Mouse (Mus musculus) heart, postnatal 10 days (tissue): ENCODE data around the gene Hbq1b. TPM values are rescaled to one million over a fixed set of nuclear protein-coding genes. Genes with fewer than 3 reads are reported as not detected.
"Not testable (repeated sequence)": the region's sequence is repeated elsewhere in the genome, so short reads cannot be mapped to it uniquely, and the experiment has no call there.

Experiments used
- DNase-seq, 2 experiments: peaks; one replicate each; pipeline ENCODE4 v3.0.0; 2021
- intact Hi-C: fragments of 180-260 bp; cut with DNase I; formaldehyde crosslinking; loops from one replicate; pipeline ENCODE4 v1.15.1; 2025
- total RNA-seq, 2 experiments: library from RNA; stranded (reverse); gene quantifications; 2 replicates each; pipeline ENCODE4 v1.2.3; 2021

Hbq1b gene
- total RNA-seq, 2 experiments from 2014 or later, result 1.0 TPM; not detected in 1

- DNase-seq, result no peak
- intact Hi-C loops, result no loop called here
Measured at GRCm38 (mm10) chr11:32266776-32267175, 20.0 kb upstream of the Hbq1b start.

- DNase-seq, result peak; percentile 97 to 98
- intact Hi-C loops, result no loop called here
Measured at GRCm38 (mm10) chr11:32267188-32267884, 19.4 kb upstream of the Hbq1b start, which contains the start of gene Nprl3. Nprl3 (minus strand) TSS chr11:32267707.

DNA sequence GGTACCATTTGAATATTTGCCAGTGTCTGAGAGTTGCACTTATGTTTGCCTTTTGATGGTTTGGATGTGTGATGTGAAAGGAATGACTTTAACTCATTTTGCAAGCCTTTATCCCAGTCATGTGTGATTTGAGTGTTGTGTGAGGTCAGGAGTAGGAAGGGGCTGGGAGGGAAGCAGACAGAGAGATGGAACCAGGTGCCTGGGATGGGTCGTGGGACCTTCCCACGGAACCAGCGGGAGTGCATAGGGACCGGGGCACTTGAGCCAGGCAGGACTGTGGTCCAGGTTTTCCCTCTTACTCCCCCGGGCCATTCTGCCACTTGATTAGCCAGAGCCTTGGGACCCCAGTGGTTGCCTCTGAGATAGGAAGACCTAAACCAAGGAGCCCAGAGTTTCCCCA, 18.8 kb upstream of the Hbq1b start:
- intact Hi-C loops, result no loop called here
- no peak for DNase-seq

GRCm38 (mm10) chr11:32268952-32269351, 17.8 kb upstream of the Hbq1b start:
- DNase-seq, result no peak
- intact Hi-C loops, result no loop called here

DNA sequence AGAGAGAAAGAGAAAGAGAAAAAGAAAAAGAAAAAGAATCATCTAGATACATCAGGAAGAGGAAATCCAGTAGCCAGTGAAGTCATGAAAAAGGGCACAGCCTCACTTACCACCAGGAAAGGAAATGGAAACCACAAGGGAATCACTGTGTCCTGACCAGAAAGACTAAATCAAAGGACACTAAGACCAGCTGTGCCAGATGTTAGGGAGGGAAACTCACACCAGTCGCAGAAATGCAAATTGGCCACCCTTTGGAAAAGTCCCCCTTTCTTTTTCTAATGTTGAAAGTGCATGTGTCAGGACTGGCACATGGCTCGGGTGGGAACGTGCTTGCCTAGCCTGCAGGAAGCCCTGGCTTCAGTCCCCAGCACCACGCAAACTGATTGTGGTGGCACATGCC, 15.6 kb upstream of the Hbq1b start:
- intact Hi-C loops, result no loop called here
- DNase-seq, result no peak

- intact Hi-C loops, result no loop called here
Measured at GRCm38 (mm10) chr11:32276347-32276746, 10.4 kb upstream of the Hbq1b start, which contains the start of gene Hba-x. Hba-x (plus strand) TSS chr11:32276400.

GRCm38 (mm10) chr11:32277736-32278457, 8.9 kb upstream of the Hbq1b start:
- DNase-seq, result no peak
- intact Hi-C loops, result no loop called here

More at GRCm38 (mm10) chr11:32276347-32276746, 10.4 kb upstream of the Hbq1b start, which contains the start of gene Hba-x:
- DNase-seq, result no peak

DNA sequence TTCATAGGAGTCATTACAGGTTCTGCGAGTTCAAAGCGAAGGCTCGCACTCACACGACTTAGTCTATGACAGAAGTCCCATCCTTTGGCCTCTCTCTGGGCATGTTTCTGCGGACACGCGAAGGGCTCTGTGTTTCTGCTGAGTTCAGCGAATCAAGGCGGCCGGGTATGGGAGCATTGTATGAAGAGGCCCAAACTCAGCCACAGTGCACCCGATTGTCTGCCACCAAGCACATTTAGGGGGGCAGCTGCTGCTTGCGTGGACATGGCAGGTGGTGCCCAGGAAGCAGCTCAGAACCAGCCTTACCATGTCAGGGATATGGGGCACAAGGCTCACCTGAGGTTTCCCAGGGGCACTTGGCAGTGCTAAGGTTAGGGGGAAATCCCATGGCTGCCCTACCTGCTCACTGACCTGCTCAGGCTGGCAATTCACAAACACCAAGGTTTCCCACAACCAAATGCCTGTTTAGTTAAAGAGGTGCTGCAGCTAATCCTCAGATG, 8.3 kb upstream of the Hbq1b start:
- no peak for DNase-seq
- intact Hi-C loops, result no loop called here

GRCm38 (mm10) chr11:32280646-32281045, 6.1 kb upstream of the Hbq1b start:
- intact Hi-C loops, result no loop called here
- DNase-seq, result no peak

DNA sequence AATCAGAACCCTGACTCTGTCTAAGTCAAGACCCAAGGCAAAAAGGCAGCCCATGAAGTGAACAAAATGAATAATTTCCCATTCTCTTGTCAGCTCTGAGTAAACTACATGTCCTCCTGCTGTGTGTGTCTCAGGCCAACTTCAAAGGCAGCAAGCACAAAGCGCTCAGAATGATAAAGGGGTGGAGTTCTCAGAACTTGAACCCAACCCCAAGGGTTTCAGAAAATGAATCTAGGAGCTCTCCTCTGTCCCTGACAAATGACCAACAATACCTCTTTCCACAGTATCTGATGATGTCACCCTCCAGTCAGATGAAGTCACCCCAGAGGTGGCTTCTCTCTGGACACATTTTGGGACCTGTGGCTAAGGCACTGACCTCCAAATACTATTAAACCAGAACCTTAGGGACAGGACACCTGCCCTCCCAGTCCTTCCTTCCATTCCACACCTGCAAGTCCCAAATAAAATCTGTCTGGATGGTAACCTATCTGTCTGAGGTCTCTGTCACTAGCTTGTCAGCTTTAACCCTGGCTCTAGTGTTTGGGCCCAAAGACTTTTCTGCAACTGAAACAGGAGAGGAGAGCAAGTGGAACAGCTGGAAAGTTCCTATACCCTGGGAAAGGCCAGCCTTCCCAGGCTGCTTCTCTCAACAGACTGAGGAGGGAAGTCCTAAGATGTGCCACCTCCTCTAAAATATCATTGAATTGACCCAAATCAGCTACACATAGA, 5.2 kb upstream of the Hbq1b start:
- no peak for DNase-seq
- intact Hi-C loops, result no loop called here

- DNase-seq, intact Hi-C loops: not testable (repeated sequence)
Measured at GRCm38 (mm10) chr11:32283091-32283777, 3.5 kb upstream of the Hbq1b start, which contains the start of gene Hba-a1. Hba-a1 (plus strand) TSS chr11:32283511.

- DNase-seq, intact Hi-C loops: not testable (repeated sequence)
Measured at GRCm38 (mm10) chr11:32284582-32284981, 2.2 kb upstream of the Hbq1b start.

DNA sequence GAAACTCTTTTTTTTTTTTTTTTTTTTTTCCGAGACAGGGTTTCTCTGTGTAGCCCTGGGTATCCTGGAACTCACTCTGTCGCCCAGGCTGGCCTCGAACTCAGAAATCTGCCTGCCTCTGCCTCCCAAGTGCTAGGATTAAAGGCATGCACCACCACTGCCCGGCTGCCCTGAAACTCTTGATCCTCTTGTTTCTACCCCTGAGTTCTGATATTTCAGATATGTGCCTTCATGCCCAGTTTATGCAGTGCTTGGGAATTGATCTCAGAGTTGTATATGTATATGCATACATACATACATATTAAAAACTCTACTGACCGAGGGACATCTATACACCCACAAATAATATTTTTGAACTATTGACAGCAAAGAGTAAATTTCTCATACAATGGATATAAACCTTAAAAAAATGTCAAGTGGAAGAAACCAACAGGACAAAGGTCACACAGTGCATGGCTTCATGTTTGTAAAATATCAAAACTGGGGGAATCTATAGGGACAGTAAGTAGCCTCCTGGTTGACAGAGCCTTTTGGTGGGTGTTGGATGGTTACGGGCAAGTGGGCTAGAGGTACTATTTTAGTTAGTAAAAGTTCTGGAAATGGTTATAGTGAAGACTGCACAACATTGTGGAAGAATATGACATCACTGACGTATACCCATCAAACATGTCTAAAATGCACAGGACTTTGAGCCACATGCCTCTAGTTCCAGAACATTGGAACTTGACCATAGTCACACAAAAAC, 1.6 kb upstream of the Hbq1b start:
- intact Hi-C loops, result loop anchor here (5.0 kb wide), 1 partner anchor 43 kb away; no protein-coding TSS in a partner anchor
- DNase-seq, result no peak

GRCm38 (mm10) chr11:32285887-32286286, 878 bp upstream of the Hbq1b start:
- intact Hi-C loops, result loop anchor here (2.0 to 5.0 kb wide), 2 partner anchors 44 to 103 kb away; no protein-coding TSS in a partner anchor
- DNase-seq, result not testable (repeated sequence)

DNA sequence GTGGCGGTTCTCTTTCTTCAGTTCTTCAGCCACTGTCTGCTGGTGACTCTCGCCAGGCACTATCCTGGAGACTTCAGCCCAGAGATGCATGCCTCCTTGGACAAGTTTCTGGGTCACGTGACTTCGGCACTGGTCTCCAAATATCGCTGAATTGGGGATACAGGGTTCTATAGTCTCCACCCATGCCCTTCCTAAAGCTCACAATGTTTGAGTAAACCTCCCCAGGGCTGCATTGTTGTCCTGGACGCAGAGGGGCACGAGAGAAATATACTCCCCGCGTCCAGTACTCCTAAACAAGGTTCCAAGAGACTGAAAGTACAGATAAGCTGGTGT, 694 bp downstream of the Hbq1b start:
- intact Hi-C loops, result loop anchor here (2.0 to 5.0 kb wide), 2 partner anchors 45 to 105 kb away; no protein-coding TSS in a partner anchor
- DNase-seq, result peak in 1 of 2 experiments; percentile 8

- intact Hi-C loops, DNase-seq: not testable (repeated sequence)
Measured at GRCm38 (mm10) chr11:32292819-32293218, 6.1 kb downstream of the Hbq1b start.

DNA sequence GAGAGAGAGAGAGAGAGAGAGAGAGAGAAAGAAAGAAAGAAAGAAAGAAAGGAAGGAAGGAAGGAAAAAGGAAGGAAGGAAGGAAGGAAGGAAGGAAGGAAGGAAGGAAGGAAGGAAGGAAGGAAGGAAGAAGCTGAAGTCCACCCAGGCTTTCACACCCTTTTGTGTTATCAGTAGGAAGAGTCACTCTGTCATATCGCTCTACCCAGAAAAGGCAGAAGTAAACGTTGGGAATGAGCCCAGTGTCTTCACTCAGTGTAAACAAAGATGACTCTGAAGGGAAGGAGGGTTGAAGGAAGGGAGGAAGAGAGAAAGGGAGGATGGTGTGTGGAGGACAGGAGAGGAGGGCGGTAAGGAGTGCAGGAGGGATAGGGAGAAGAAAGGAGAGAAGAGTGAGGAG, 6.7 kb downstream of the Hbq1b start:
- DNase-seq, intact Hi-C loops: not testable (repeated sequence)

DNA sequence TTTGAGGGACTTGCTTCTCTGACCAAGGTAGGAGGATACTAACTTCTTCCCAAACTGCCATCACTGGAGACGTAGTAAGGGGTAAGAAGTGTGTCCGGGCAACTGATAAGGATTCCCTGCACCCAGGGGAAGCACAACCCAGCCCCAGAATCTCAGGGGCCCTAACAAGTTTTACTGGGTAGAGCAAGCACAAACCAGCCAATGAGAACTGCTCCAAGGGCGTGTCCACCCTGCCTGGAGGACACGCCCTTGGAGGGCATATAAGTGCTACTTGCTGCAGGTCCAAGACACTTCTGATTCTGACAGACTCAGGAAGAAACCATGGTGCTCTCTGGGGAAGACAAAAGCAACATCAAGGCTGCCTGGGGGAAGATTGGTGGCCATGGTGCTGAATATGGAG, 9.4 kb downstream of the Hbq1b start, which contains the start of gene Hba-a2:
Gene Hba-a2, plus strand, starts transcription at position 287 of the 400 bp plus-strand sequence.
- intact Hi-C loops, DNase-seq: not testable (repeated sequence)

GRCm38 (mm10) chr11:32297417-32297816, 10.7 kb downstream of the Hbq1b start:
- DNase-seq, intact Hi-C loops: not testable (repeated sequence)
